Mouse (Mus musculus): ENCODE measurements around the gene Uba5.

Uba5 gene

DNA sequence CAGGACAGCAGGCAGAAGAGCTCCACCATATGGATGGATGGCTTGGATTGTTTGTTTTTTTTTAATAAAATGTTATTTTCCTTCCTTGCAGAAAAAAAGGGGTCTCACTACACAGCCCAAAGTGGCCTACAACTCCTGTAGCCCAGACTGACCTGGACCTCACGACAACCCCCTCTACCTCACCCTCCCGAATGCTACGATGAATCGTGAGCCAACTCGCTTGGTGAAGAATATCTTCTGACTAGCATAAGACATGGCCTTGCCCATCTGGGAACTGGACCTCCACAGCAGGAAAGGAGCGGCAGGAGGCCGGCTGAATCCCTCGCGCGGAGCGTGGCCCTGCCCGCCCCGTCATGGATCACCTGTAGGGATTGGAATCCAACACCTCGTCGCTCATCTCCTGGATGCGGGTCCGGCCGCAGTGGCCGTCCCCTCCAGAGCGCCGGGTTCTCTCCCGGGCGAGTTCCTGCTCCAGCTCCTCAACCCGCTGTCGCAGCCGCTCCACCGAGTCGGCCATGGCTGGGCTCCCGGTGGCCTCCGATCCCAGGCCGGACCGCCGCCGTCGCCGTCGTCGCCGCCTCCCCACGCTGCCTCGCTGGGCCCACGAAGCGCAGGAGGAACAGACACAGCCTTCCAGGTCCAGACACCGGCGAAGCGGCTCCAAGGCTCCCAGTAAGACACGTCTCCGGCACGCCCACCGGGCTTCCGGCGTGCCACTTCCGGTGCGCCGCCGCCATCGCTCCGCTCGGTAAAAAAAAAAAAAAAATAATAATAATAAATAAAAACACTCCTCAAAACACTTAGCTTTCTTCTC lies at the start of gene Uba5:
Uba5 (minus strand) TSS at position 705 of the 814 bp plus-strand sequence.
- no peak for DNase-seq (ENCODE audit: low spot score)

DNA sequence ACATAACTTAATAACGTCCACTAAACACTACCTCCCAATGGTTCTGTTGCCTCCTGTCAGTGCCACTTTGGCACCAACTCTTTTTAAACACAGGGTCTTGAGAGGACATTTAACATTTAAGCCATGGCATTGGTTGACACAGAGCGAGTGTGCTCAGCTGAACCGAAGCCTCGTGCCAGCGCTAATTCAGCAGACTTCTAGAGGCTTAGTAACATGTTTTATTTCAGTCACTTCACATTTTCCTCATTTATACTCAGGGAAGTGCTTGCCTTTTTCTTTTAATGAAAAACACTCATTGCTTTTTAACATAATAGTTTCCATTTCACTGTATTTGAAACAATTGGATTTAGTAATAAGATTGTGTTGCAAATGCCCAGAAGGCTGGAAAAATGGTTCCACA lies 46.2 kb upstream of the Uba5 start:
- DNase-seq (ENCODE audit: low spot score), result no peak

DNA sequence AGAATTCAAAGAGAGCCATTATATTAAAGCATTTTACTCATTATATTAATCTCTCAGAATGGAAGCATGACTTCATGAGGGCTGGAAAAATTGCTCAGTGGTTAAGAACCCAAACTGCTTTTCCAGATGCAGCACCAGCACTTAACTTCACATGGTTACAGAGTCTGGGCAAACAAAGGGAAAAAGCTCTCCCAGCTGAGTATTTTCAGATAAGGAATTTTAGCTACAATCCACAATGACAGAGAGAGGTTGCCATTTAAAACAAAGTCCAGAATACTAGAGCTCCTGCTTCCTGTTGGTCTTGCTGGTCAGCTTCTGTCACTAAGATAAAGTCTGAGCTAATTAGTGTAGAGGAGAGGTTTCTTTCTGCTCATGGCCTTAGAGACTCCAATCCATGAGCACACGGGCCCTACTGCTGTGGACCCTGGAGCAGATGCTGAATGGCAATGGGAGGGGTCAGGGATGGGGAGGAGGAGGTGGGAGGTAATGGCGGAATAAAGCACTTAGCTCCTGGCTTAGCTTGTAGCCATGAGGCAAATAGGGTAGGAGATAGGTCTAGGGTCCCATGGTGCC lies 45.7 kb upstream of the Uba5 start:
- no peak for DNase-seq (ENCODE audit: low spot score)

DNA sequence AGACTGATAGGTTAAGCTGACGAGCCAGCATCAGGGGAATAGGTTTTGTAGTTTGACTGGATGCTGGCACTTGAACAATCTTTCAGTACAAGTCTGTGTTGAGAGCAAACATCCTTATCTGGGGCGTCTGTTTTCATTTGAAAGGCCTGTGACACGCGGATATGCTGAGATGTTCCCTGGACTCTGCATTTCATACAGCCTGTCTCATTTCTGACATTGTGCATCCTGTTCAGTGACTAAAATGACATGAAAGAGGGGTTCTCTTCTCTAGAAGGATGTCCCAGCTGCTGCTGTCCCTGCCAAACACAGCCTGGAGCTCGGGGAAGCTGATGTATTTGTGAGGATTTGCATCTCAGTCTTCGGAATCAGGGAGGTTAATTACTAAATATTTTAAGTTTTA lies 44.5 kb upstream of the Uba5 start:
- no peak for DNase-seq (ENCODE audit: low spot score)

DNA sequence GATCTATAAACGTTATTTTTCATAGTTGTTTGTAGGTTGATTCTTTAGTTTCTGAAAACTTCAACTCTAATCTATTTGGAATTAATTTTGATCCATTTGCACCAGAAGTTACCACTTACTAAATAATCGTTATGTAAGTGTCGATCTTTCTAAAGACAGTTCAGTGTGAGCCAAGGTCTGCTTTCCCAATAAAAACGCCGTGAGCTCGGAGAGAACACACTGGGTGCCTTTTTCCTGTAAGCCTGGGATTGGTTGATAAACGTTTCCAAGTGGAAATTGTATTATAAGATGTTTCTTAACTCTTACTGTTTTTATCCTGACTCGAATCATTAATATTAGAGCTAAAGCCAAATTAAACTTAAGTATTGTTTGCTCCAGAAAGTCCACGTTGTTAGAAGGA lies 44.0 kb upstream of the Uba5 start:
- DNase-seq (ENCODE audit: low spot score), result no peak

DNA sequence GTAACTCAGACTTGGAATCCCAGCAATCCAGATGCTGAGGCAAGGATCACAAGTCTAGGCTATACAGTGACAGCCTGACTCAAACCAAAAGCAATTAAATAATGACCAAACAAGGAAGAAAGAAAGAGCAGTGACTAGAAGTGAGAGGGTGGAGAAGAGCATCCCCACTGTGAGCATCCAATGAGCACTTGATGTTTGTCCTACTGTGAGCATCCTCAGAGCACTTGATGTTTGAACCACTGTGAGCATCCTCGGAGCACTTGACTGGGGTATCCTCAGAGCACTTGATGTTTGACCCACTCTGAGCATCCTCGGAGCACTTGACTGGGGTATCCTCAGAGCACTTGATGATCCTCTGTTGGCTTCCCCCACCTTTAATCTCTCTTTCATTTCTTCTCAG lies 42.1 kb upstream of the Uba5 start:
- no peak for DNase-seq (ENCODE audit: low spot score)

DNA sequence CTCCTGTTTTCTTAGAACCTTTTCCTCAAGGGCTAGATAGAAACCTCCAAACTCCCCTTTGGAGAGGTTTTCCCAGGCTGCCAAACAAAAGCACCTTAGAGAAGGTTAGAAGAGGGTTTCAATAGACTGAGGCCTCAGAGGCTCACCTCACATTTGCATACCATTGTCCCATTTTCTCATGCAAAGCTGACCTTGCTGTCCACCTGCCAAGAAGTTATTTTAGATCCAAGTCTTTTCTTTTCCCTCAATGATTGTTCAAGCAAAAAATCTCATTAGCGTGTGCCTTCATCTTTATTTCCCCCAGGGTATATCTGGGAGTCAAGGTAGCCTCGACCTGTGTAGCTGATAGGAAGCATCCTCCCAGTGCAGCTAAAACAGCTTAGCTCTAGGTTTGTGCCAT lies 40.0 kb upstream of the Uba5 start:
- DNase-seq (ENCODE audit: low spot score), result no peak

DNA sequence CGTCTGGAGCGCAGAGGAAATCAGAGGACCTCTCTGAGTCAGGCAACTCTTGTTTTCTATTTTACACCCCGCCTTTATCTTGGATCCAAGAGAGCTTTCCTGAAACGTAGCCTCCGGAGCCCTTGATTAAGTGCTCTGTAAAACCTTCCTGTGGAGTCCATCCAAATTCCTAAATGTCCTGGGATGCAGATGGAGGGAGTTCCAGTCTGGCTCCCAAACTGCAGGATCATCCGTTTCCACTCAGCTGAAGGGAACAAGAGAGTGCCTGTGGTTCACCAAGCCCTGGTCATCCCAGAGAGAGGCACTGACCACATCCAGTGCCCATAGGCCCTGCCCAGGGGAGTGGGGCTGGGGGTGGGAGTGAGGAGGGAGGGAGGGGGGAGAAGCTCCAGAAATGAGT lies 39.4 kb upstream of the Uba5 start:
- no peak for DNase-seq (ENCODE audit: low spot score)

DNA sequence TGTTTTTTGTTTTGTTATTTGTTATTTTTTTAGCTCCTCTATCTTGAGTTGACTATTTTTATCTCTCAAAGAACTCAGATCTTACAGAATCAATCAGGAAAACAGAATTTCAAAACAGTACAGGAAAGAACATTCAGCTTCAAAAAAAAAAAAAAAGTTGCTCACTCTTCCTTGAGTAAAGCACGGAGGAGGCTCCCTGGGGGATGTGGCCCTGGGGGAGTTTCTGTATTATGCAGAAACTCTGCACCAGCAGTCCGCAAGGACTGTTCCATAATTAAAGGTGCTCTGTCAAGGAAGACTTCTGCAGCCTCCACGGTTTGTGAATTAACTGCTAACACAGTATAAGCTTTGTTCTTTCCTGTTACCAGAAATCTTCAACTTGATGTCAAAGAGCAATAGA lies 38.5 kb upstream of the Uba5 start:
- no peak for DNase-seq (ENCODE audit: low spot score)

DNA sequence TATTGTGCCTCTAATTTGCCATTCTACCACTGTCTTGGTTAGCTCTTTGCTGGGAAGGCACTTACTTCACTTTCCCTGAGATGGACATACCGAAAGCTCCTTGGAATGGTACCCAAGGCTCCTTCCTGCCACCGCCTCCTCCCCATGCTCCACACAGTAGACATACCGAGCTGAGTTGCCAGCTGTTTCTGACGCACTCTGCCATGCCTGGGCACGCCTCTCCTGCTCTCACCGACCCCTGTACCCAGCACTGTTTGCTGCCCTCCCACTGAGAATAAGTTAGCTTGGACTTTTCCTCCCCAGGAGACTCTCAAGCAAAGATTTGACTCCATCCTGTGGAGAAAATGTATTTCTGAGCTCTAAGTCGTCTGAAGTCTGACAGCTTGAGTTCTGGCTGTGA lies 37.9 kb upstream of the Uba5 start:
- DNase-seq (ENCODE audit: low spot score), result no peak

DNA sequence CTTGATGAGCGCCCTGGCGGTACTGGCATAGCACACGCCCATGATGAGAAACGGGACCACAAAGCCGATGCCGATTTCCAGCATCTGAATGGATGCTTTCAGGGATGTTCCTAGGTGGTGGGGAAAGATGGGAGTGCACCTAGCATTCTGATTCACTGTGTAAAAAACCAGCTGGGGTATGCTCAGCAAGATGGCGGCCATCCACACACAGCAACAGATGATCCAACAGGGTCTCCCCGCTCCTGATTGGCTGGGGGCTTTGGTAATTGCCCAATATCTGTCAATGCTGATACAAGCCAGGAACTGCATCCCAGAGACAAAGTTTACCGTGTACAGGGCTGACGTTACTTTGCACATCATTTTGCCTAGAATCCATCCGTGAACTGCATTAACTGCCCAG lies 36.1 kb upstream of the Uba5 start:
- DNase-seq (ENCODE audit: low spot score), result peak; percentile 2

DNA sequence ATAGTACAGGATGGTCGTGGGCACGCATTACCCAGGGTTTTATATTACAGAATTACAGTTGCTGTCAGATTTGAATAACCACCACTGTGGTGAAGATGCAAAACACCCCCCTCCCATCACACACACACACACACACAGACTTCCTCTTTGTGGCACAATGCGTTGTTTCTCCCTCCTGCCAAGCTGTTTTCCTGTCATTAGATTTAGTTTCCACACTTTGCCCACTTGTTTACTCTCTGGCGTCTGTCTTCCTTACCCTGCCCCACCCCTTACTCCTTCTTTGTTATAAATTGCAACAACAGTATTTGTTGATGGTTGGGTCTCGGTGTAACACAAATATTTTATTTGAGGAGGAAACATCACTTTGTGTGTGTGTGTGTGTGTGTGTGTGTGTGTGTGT lies 35.3 kb upstream of the Uba5 start:
- no peak for DNase-seq (ENCODE audit: low spot score)

DNA sequence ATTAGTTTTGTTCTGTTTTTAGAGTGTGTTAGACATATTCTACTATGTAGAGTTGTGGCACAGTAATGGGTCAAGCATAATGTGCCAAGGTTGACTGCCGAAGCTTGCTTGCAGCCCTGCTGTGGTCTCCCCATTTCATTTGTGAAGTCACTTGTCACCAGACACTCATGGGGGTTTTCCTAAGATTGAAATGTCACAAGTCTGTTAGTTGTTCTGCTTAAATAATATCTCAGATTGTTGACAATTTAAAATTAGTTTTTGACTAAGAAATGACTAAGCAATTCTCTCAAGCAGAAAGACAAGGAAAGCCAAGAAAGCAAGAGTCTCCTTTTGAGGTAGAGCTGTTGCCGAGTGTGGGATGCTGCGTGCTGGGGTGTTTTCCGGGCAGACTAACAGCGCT lies 30.0 kb upstream of the Uba5 start:
- DNase-seq (ENCODE audit: low spot score), result no peak

DNA sequence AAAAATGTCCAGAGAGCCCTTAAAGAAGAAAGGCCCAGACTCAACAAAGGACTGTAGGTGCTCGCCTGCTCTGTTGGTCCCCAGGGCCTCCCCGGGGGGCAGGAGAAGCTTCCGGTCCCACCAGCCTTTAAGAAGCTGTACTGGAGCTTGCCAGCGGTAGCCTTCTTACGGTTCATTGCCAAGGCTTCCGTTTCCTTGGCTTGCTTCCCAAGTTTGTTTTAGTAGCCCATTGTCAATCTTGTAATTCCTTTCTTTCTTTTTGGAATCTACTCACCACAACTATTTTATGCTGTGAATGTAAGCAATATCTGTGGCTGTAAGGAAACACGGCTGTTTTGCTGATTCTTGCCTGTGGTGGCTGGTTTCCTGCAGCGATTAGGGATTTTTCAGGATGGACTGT lies 25.6 kb upstream of the Uba5 start:
- no peak for DNase-seq (ENCODE audit: low spot score)

DNA sequence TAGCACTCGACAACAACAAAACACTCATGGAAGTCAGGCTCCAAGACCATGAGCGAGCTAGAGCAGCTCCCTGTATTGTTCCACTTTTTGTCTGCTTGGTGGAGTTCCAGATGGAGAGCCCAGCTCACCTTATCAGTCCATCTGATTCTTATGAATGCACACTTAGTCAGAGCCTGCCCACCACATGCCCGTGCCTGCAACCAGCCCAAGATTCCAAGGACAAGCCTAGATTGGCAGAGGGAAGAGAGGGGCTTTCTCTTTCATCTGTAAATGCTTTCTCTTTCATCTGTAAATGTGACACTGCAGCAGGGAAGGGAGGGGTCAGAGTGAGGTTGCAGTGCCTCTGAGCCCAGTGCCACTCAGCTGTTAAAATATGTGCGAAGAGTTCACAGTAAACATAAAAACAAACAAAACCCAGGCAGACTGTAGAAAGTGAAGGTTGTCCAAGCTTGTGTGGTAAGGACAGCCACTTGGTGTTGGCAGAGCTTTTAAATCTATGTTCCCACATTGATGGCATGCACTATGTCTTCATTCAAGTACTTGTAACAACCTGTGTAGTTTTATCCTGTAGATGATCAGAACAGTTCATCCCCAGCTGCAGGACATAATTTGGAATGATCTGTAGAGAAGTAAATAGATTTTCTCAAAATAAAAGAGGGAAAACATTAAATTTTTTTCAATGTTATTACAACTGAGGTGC lies 22.9 kb upstream of the Uba5 start:
- no peak for DNase-seq (ENCODE audit: low spot score)

DNA sequence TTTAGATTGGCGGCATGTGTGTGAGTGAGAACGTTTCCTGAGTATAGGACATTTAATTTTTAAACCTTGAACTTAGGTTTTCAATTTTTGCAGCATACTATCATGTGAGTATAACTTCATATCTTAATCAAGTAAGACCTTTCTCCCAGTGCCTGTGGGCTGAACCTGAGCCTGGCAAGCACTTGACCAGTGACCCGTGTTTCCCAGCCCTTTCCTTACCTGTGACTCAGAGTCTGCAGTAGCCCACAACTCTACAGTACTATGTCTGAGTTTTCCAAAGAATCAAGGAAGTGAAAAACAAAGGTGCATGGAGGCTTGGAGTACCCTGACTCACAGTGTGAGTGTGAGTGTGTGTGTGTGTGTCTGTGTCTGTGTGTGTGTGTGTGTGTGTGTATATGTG lies 17.1 kb upstream of the Uba5 start:
- no peak for DNase-seq (ENCODE audit: low spot score)

DNA sequence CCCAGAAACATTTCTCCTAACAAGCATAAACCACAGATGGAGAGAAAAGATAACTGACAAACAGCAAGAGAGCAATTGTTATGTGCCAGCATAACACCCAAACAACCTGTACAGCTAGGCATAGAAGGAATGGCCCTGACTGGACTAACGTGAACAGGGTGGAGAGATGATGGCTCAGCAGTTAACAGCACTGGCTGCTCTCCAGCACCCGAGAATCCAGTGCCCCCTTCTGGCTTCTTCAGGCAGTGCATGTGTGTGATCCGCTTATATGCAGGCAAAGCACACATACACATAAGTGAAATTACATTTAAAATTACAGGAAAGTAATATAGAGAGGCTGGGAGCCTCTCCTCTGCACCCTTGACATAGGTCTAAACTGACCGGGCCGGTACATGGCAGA lies 16.4 kb upstream of the Uba5 start:
- peak; percentile 76 for DNase-seq (ENCODE audit: low spot score)

DNA sequence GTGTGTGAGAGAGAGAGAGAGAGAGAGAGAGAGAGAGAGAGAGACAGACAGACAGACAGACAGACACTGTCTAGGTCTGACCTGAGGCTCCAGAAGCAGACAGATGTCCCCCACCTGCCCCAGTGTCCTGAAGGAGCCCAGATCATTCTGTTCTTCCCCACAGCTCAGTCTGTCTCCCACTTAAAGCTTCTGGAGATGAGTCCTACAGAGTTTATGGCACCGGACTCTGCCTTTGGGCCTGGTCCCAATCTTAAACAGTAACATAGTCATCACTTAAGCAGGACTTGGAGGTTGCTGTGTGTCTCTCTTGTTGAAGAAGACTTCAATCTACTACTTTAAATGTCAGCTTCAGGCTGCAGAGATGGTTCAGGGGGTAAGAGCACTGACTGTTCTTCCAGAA lies 15.8 kb upstream of the Uba5 start:
- DNase-seq (ENCODE audit: low spot score), result no peak

DNA sequence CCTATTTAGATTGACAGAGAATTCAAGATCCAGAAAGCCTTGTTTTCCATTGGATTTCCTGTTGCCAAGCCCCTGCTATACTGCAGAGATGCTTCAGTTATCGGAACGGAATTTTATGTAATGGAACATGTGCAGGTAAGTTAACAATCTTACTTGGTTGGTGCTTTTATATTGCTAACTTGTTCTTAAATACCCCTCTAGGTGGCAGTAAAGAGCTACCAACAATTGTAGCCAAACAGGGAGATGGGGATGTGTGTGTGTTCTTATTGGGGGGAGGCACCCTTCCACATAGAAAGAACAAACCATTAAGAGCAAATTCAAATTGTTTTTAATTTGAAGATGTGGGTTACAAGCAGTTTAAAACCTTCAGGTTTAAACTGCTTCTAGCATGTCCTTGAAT lies 12.9 kb upstream of the Uba5 start:
- peak; percentile 64 for DNase-seq (ENCODE audit: low spot score)

DNA sequence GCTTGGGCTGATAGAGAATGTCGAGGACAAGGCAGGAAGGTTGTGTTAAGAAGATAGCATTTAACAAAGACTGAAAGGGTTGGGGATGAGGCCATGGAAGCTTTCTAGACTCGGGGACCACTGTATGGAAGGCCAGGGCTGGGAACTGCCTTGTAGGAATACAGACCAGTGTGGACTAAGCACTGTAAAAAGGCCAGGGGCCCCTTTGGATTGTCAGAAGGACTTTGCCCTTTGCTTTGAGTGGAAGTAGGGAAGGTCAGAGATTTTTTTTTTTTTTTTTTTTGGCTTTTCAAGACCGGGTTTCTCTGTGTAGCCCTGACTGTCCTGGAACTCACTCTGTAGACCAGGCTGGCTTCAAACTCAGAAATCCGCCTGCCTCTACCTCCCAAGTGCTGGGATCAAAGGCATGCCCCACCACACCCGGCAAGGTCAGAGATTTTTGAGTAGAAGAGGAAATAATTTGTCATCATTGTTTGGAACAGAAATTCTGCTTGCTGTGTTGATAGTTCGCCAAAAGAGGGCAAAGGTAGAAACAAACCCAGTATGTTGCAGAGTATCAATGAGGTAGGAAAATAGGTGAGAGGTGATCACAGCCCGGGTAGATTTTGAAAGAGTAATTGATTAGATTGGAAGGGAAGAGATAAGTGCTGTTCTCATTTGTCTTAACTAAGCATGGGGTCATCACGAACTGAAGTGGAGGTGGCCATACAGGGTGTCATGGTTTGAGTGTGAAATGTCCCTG lies 8.1 kb upstream of the Uba5 start:
- DNase-seq (ENCODE audit: low spot score), result no peak

DNA sequence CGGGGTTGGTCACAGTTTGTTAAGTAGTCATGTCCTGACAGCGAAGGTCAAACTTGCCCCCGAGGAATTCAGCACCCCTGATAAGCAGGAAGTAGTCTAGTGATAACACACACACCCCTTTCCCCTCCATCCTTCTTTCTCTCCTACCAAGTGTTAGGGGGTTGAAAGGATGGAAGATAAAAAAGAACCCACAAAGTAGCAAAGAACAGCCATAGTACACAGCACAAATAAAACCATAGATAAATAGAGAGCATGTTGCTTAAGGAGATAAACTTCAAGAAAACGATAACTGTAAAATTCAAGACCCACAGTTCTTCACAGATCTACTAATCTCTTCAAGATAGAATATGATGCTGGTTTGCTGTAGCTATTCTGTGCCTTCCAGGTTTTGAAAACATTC lies 7.3 kb upstream of the Uba5 start:
- DNase-seq (ENCODE audit: low spot score), result no peak

DNA sequence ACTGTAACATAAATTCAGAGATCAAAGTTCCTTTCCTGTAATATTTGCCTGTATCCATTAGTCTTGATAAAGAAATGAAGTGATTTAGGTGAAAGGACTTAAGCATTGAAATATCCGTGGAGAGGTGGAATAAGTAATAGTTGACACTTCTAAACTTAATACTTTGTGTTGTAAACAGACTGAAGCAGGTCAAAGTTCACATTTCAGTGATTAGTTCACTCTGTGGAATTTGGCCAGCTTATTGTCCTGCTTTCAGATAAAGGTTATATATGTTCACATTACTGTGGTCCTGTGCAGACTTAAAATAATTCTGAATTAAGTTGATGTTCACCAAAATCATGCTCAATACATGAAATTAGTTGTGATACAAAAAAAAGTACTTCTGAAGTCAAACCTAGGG lies 1.6 kb upstream of the Uba5 start:
- DNase-seq (ENCODE audit: low spot score), result no peak
